Mouse (Mus musculus) kidney, postnatal 0 days (tissue): ENCODE data around the gene Kif1c. TPM values are rescaled to one million over a fixed set of nuclear protein-coding genes. Genes with fewer than 3 reads are reported as not detected.

Source experiments
- ATAC-seq: fragments of 200-750 bp; cut with Nextera tagmentation; replicated peaks from 2 replicates; pipeline ENCODE4 v1.8.0; 2017; ENCODE audit warnings: low read depth, moderate number of reproducible peaks, moderate TSS enrichment, moderate library complexity; ENCODE audit not compliant: low FRiP score
- DNase-seq: peaks from one replicate; pipeline ENCODE4 v3.0.0-alpha.2; 2016; ENCODE audit warnings: low spot score
- H3K27ac ChIP-seq: fragments of 300-500 bp; sonication (generic); 2 replicates; pipeline ENCODE4 v1.5.1; 2014; ENCODE audit warnings: mild to moderate bottlenecking
- H3K27me3 ChIP-seq: fragments of 300-500 bp; sonication (generic); 2 replicates; pipeline ENCODE4 v1.6.1; 2014; ENCODE audit warnings: low read length, mixed read lengths; ENCODE audit not compliant: insufficient read depth
- H3K36me3 ChIP-seq: fragments of 300-500 bp; sonication (generic); 2 replicates; pipeline ENCODE4 v1.6.1; 2014; ENCODE audit warnings: low read length, mixed read lengths; ENCODE audit not compliant: insufficient read depth
- H3K4me1 ChIP-seq: fragments of 300-500 bp; sonication (generic); replicated peaks from 2 replicates; pipeline ENCODE4 v1.6.1; 2014; ENCODE audit warnings: antibody characterized with exemption, low read length, mixed read lengths; ENCODE audit not compliant: insufficient read depth
- H3K4me2 ChIP-seq: fragments of 300-500 bp; sonication (generic); 2 replicates; pipeline ENCODE4 v1.6.1; 2014; ENCODE audit warnings: mild to moderate bottlenecking, low read length, moderate library complexity, mixed read lengths
- H3K4me3 ChIP-seq: fragments of 300-500 bp; sonication (generic); replicated peaks from 2 replicates; pipeline ENCODE4 v1.5.1; 2014; ENCODE audit warnings: low read depth, low read length
- H3K9ac ChIP-seq: fragments of 300-500 bp; sonication (generic); 2 replicates; pipeline ENCODE4 v1.6.1; 2014; ENCODE audit warnings: low read depth, low read length
- H3K9me3 ChIP-seq: fragments of 300-500 bp; sonication (generic); replicated peaks from 2 replicates; pipeline ENCODE4 v1.6.1; 2016; ENCODE audit warnings: low read length, inconsistent platforms, mixed read lengths
- CTCF ChIP-seq: IDR thresholded peaks from 2 replicates; pipeline ENCODE4 v1.5.1; 2016; ENCODE audit warnings: antibody characterized with exemption, low read depth, mild to moderate bottlenecking, moderate library complexity
- WGBS: fragments of 180-500 bp; shearing (Covaris S2); extraction: QIAGEN DNeasy Blood & Tissue Kit; methylation state at CpG from one replicate; pipeline ENCODE4 v1.1.7; 2014; 5-methylcytosine and 5-hydroxymethylcytosine counted together
- polyA plus RNA-seq: library from polyadenylated mRNA; unstranded; fragments of >200 nt; fragmentation: Nextera tagmentation; extraction: Ambion mirVana; gene quantifications from 2 replicates; pipeline ENCODE4 v1.2.1, GENCODE M21; 2015

The Kif1c gene
- polyA plus RNA-seq, 1 experiment from 2014 or later = 3.5 TPM

DNA sequence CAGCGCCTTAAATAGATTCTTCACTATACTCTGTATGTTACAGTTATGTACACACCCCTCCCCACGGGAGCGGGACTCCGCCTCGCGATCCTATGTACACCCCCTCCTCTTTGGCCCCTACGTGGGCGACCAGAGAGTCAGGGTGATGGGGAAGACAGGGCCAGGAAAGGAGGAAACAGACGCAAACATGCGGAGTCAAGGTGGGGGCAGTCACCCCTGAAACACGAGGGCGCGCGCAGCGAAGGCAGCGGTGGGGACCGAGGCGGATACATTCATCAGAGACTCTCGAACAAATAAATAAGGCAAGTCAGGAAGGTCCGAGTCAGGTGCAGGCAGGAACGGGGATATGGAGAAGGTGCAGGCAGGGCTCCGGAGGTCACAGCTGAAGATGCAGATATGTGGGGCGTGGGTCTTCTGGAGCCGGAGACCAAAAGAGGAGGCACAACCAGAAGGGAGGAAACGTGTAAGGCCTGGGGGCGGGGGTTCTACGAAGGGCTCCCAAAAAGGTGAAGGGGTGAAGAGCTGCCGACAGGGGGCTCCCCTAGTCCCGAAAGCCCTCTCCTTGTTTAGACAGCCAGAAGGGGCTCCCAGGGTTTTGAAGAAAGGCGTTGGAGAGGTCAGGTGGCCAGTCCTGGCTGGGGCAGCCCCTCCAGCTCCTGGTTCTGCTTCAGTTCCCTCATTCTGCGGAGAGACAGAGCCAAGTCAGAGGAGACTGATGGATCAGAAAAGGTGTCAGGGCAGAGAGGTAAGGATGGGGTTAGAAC, 30.6 kb upstream of the Kif1c start:
- Histone ChIP-seq H3K27ac (peak overlapping the region; percentile 98), H3K36me3 (peaks cover 16% of the 10 kb centered on the region), H3K4me3 (peak overlapping the region; percentile 63), H3K4me1 (peaks cover 7% of the 10 kb centered on the region), H3K4me2 (peak overlapping the region; percentile 96), H3K9ac (peak overlapping the region; percentile 73), H3K9me3 (no peaks in the 10 kb centered on the region), H3K27me3 (no peaks in the 10 kb centered on the region)
- WGBS = under 1% methylated on average over 31 of the region's 31 CpGs
- ATAC-seq = peak; percentile 4; the same call in 1 of the 2 replicates
- TF ChIP-seq CTCF = peak; percentile 64
- DNase-seq = peak; percentile 91

DNA sequence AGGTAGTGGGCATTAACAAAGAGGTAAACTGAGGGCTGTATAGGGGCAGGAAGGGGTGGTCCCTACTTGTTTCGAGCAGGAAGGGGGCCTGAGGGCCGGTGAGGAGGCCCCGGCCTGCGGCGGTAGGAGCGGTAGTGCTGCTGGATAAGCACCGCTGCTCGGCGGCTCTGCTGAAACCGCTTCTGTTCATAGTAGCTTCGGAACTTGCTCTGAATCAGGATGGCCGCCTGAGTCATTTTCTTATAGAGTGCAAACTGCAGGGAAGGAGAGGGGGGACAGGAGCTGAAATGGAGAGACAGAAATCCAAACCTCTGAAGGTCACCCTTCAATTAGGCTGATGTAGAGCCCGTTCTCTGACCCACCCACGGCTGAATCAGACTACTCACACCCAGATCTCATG, 29.9 kb upstream of the Kif1c start:
- no peak for TF ChIP-seq CTCF
- H3K4me3 ChIP-seq = peak overlapping the region; percentile 63
- DNase-seq (no peak), ATAC-seq (no peak)
- peak overlapping the region; percentile 96 for H3K4me2 ChIP-seq
- H3K27ac ChIP-seq = peak overlapping the region; percentile 98
- no peaks in the 10 kb centered on the region for H3K9me3 ChIP-seq
- peaks cover 9% of the 10 kb centered on the region; the same call in 1 of the 2 replicates for H3K36me3 ChIP-seq
- H3K4me1 ChIP-seq = peaks cover 7% of the 10 kb centered on the region
- 38% methylated on average over 14 of the region's 14 CpGs for WGBS
- H3K27me3 ChIP-seq = no peaks in the 10 kb centered on the region
- H3K9ac ChIP-seq = peak overlapping the region; percentile 73

DNA sequence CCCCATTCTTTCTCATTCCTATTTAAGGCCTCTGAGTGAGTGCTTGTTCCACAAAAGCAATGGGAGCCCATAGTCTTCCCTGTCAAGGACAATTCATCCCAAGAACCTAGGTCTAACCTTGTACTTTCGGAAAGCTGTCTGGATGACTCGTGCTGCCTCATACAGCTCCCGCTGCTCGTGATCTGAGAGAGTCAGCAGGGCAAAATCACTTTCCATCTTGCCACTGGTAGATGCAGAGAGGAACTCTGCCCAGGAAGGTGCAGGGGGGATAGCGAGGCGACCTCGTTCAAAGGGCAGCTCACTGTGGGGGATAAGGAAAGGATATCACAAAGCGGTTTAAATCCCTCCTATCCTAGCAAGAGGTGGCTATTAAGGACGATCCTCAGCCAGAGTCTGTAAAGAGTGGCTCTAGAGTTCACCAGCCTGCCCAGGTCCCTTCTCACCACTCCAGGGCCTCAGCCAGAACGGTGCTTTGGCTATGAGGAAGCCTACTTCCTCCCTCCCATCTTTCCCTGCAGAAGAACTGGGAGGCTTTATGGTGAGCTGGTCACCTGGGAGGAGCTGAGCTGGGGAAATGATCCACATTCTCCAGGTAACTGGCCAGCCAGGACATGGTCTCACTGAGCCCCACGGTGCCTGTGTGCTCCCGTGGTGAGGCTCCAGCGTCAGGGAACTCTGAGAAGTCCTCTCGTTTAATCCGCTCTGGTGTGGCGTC, 28.9 kb upstream of the Kif1c start:
- ATAC-seq = no peak
- DNase-seq = no peak
- Histone ChIP-seq H3K4me2 (peak overlapping the region; percentile 96; the same call in 1 of the 2 replicates), H3K27me3 (no peaks in the 10 kb centered on the region), H3K4me1 (peaks cover 7% of the 10 kb centered on the region), H3K36me3 (peaks cover 17% of the 10 kb centered on the region; the same call in 1 of the 2 replicates), H3K4me3 (no peak overlapping the region), H3K9me3 (no peaks in the 10 kb centered on the region), H3K9ac (no peak overlapping the region), H3K27ac (no peak overlapping the region)
- WGBS = 85% methylated on average over 16 of the region's 16 CpGs
- no peak for TF ChIP-seq CTCF

DNA sequence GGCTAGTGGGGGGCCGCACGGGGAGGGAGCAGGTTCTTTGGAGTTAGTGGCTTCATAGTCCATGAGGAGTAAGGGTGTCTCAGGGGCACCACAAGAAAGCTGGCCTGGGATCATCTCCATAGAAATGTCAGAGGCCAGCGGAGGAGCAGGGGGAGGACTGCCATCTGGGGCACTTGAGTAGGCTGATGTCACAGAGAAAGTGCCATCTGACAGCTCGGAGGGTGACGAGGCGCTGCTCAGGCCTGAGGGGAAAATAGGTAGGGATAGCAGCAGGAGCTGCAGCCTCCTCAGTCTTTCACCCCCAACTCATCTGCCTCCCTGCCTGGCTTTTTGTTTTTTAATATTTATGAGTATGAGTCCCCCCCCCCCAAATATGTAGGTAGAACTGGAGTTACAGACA, 26.3 kb upstream of the Kif1c start:
- Histone ChIP-seq H3K4me2 (no peak overlapping the region), H3K9me3 (no peaks in the 10 kb centered on the region), H3K4me1 (no peaks in the 10 kb centered on the region), H3K9ac (no peak overlapping the region), H3K4me3 (no peak overlapping the region), H3K27me3 (no peaks in the 10 kb centered on the region), H3K27ac (no peak overlapping the region), H3K36me3 (peaks cover 24% of the 10 kb centered on the region)
- TF ChIP-seq CTCF = no peak
- ATAC-seq (no peak), DNase-seq (no peak)
- 86% methylated on average over 6 of the region's 6 CpGs for WGBS

DNA sequence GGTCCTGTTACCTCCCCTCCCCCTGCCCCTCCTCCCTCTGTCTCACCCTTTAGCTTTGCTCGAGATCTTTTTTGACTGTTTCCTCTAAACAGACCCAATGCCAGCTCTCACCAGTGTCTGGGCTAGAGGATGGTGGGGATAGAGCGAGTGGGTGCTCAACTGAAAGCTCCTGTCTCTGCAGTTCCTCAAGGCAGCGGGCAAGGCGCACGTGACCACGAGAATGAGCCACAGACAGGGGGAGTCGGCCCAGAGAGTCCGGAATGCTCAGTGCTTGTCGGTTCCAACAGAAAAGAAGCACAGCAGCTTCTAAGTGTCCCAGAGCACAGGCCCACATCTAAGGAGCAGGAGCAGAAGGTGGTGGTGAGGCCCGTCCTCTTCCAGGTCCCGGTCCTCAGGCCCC, 25.8 kb upstream of the Kif1c start:
- H3K4me2 ChIP-seq = no peak overlapping the region
- H3K27me3 ChIP-seq = no peaks in the 10 kb centered on the region
- no peaks in the 10 kb centered on the region for H3K9me3 ChIP-seq

DNA sequence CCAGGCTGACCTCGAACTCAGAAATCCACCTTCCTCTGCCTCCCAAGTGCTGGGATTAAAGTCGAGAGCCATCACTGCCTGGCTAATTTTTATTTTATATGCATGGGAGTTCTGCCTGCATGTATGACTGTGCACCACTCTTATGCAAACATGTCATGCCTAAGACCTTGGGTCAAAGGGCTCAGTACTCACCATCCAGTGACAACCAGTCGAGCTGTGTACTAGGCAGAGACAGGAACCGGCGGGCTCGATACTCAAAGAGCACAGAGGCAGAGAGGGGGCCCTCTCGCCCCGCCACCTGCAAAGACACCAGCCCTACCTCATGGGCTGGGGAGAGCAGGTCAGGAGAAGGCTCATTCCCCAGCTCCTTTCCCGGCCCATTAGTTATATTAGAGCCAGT, 22.3 kb upstream of the Kif1c start:
- H3K4me1 ChIP-seq = no peaks in the 10 kb centered on the region
- no peak overlapping the region for H3K9ac ChIP-seq
- H3K27me3 ChIP-seq = no peaks in the 10 kb centered on the region
- DNase-seq = no peak
- no peaks in the 10 kb centered on the region for H3K9me3 ChIP-seq
- no peak overlapping the region for H3K4me3 ChIP-seq
- ATAC-seq = no peak
- no peak overlapping the region for H3K27ac ChIP-seq
- H3K4me2 ChIP-seq = no peak overlapping the region
- peaks cover 36% of the 10 kb centered on the region for H3K36me3 ChIP-seq
- 81% methylated on average over 9 of the region's 9 CpGs for WGBS
- no peak for TF ChIP-seq CTCF

More for the DNA sequence above, 25.8 kb upstream of the Kif1c start:
- H3K9ac ChIP-seq = no peak overlapping the region
- TF ChIP-seq CTCF = no peak
- ATAC-seq (no peak), DNase-seq (no peak)
- no peaks in the 10 kb centered on the region for H3K4me1 ChIP-seq
- H3K4me3 ChIP-seq = no peak overlapping the region
- WGBS = 71% methylated on average over 11 of the region's 11 CpGs
- peaks cover 29% of the 10 kb centered on the region for H3K36me3 ChIP-seq
- H3K27ac ChIP-seq = no peak overlapping the region
